Mouse (Mus musculus) embryonic facial prominence, embryonic 12.5 days (tissue): ENCODE data around the gene Arhgef15. TPM values are rescaled to one million over a fixed set of nuclear protein-coding genes. Genes with fewer than 3 reads are reported as not detected.
"Not testable (repeated sequence)": the region's sequence is repeated elsewhere in the genome, so short reads cannot be mapped to it uniquely, and the experiment has no call there.

Experiments used
- ATAC-seq: fragments of 200-750 bp; cut with Nextera tagmentation; 2 replicates; pipeline ENCODE4 v1.8.0; 2017; ENCODE audit not compliant: insufficient number of reproducible peaks, insufficient read depth, low FRiP score, low TSS enrichment
- H3K27ac ChIP-seq: fragments of 300-500 bp; sonication (generic); 2 replicates; pipeline ENCODE4 v1.5.1; 2016; ENCODE audit warnings: mild to moderate bottlenecking
- H3K27me3 ChIP-seq: fragments of 300-500 bp; sonication (generic); 2 replicates; pipeline ENCODE4 v1.6.1; 2016; ENCODE audit warnings: mild to moderate bottlenecking, moderate library complexity
- H3K36me3 ChIP-seq: fragments of 300-500 bp; sonication (generic); 2 replicates; pipeline ENCODE4 v1.6.1; 2016; ENCODE audit warnings: mild to moderate bottlenecking
- H3K4me1 ChIP-seq: fragments of 300-500 bp; sonication (generic); 2 replicates; pipeline ENCODE4 v1.6.1; 2016
- H3K4me2 ChIP-seq: fragments of 300-500 bp; sonication (generic); replicated peaks from 2 replicates; pipeline ENCODE4 v1.6.1; 2016; ENCODE audit warnings: mild to moderate bottlenecking, moderate library complexity
- H3K4me3 ChIP-seq: fragments of 300-500 bp; sonication (generic); 2 replicates; pipeline ENCODE4 v1.5.1; 2016; ENCODE audit warnings: mild to moderate bottlenecking
- H3K9ac ChIP-seq: fragments of 300-500 bp; sonication (generic); 2 replicates; pipeline ENCODE4 v1.6.1; 2016; ENCODE audit warnings: mild to moderate bottlenecking, moderate library complexity
- H3K9me3 ChIP-seq: fragments of 300-500 bp; sonication (generic); 2 replicates; pipeline ENCODE4 v1.6.1; 2016; ENCODE audit warnings: mild to moderate bottlenecking, moderate library complexity
- WGBS: fragments of 180-500 bp; shearing (Covaris S2); methylation state at CpG from one replicate; pipeline ENCODE4 v1.1.7; 2016; 5-methylcytosine and 5-hydroxymethylcytosine counted together
- polyA plus RNA-seq: library from polyadenylated mRNA; unstranded; fragments of >200 nt; fragmentation: Nextera tagmentation; extraction: Ambion mirVana; gene quantifications from 2 replicates; pipeline ENCODE4 v1.2.1, GENCODE M21; 2016

Gene Arhgef15
- polyA plus RNA-seq: 8.1 and 8.5 TPM in 2 replicates

- Histone ChIP-seq H3K4me2 (peak within 1 kb of the TSS; percentile 26), H3K9ac (no peak within 1 kb of the TSS), H3K9me3 (no peaks in the 10 kb centered on the region), H3K4me3 (peak within 1 kb of the TSS; percentile 0; the same call in 1 of the 2 replicates), H3K27me3 (peaks cover 41% of the 10 kb centered on the region), H3K4me1 (peaks cover 21% of the 10 kb centered on the region), H3K36me3 (no peaks in the 10 kb centered on the region), H3K27ac (0 out of 2 replicates have a peak within 1 kb of the TSS, but pooled peaks have one; percentile 0)
- no peak for ATAC-seq
- WGBS: 34% methylated on average over 8 of the region's 8 CpGs
These were observed at the start of gene Arhgef15 for GRCm38 (mm10) chr11:68957308-68957707. Gene Arhgef15 (minus strand): TSS chr11:68957480.

GRCm38 (mm10) chr11:69006575-69006974, 49.3 kb upstream of the Arhgef15 start:
- not testable (repeated sequence) for H3K4me2 ChIP-seq, H3K9me3 ChIP-seq, H3K4me3 ChIP-seq, H3K4me1 ChIP-seq, H3K9ac ChIP-seq, H3K27me3 ChIP-seq, H3K27ac ChIP-seq, ATAC-seq
- peaks cover 23% of the 10 kb centered on the region for H3K36me3 ChIP-seq

- no peak overlapping the region for H3K27ac ChIP-seq
- peaks cover 37% of the 10 kb centered on the region for H3K36me3 ChIP-seq
- no peak overlapping the region for H3K4me2 ChIP-seq
- no peak overlapping the region for H3K9ac ChIP-seq
- no peaks in the 10 kb centered on the region for H3K27me3 ChIP-seq
- 88% methylated on average over 7 of the region's 7 CpGs for WGBS
- no peak for ATAC-seq
- peaks cover 8% of the 10 kb centered on the region; the same call in 1 of the 2 replicates for H3K4me1 ChIP-seq
- H3K9me3 ChIP-seq: no peaks in the 10 kb centered on the region
- H3K4me3 ChIP-seq: no peak overlapping the region
These were observed 47.9 kb upstream of the Arhgef15 start for GRCm38 (mm10) chr11:69005193-69005592.

- Histone ChIP-seq H3K9ac (no peak overlapping the region), H3K4me3 (no peak overlapping the region), H3K27me3 (no peaks in the 10 kb centered on the region), H3K36me3 (peaks cover 52% of the 10 kb centered on the region), H3K4me2 (no peak overlapping the region), H3K9me3 (no peaks in the 10 kb centered on the region), H3K4me1 (peaks cover 8% of the 10 kb centered on the region; the same call in 1 of the 2 replicates), H3K27ac (no peak overlapping the region)
- WGBS: 55% methylated on average over 4 of the region's 4 CpGs
- no peak for ATAC-seq
These were observed 46.3 kb upstream of the Arhgef15 start for GRCm38 (mm10) chr11:69003592-69003991.

- peaks cover 60% of the 10 kb centered on the region for H3K36me3 ChIP-seq
- not testable (repeated sequence) for H3K4me3 ChIP-seq, H3K9me3 ChIP-seq, ATAC-seq, H3K9ac ChIP-seq, H3K27me3 ChIP-seq, H3K27ac ChIP-seq, H3K4me1 ChIP-seq, H3K4me2 ChIP-seq
- 96% methylated on average over 4 of the region's 4 CpGs for WGBS
These were observed 45.5 kb upstream of the Arhgef15 start for GRCm38 (mm10) chr11:69002782-69003181.

GRCm38 (mm10) chr11:68997080-68997479, 39.8 kb upstream of the Arhgef15 start:
- ATAC-seq: no peak
- Histone ChIP-seq H3K36me3 (peaks cover 91% of the 10 kb centered on the region), H3K27me3 (no peaks in the 10 kb centered on the region), H3K4me1 (no peaks in the 10 kb centered on the region), H3K4me2 (no peak overlapping the region), H3K27ac (no peak overlapping the region), H3K9ac (no peak overlapping the region), H3K4me3 (no peak overlapping the region), H3K9me3 (no peaks in the 10 kb centered on the region)
- 93% methylated on average over 4 of the region's 4 CpGs for WGBS

GRCm38 (mm10) chr11:68994377-68994776, 37.1 kb upstream of the Arhgef15 start:
- ATAC-seq: no peak
- no peak overlapping the region for H3K4me3 ChIP-seq
- H3K27ac ChIP-seq: no peak overlapping the region
- H3K4me1 ChIP-seq: no peaks in the 10 kb centered on the region
- H3K36me3 ChIP-seq: peaks cover 91% of the 10 kb centered on the region
- H3K9ac ChIP-seq: no peak overlapping the region
- H3K4me2 ChIP-seq: no peak overlapping the region
- WGBS: 96% methylated on average over 3 of the region's 3 CpGs
- no peaks in the 10 kb centered on the region for H3K27me3 ChIP-seq
- no peaks in the 10 kb centered on the region for H3K9me3 ChIP-seq

GRCm38 (mm10) chr11:68993122-68993521, 35.8 kb upstream of the Arhgef15 start:
- no peaks in the 10 kb centered on the region for H3K4me1 ChIP-seq
- H3K36me3 ChIP-seq: peaks cover 88% of the 10 kb centered on the region
- H3K27me3 ChIP-seq: no peaks in the 10 kb centered on the region
- no peak overlapping the region for H3K4me3 ChIP-seq
- no peak overlapping the region for H3K27ac ChIP-seq
- no peaks in the 10 kb centered on the region for H3K9me3 ChIP-seq
- 91% methylated on average over 7 of the region's 7 CpGs for WGBS
- ATAC-seq: no peak
- H3K9ac ChIP-seq: no peak overlapping the region
- H3K4me2 ChIP-seq: no peak overlapping the region

- 0 out of 2 replicates have a peak, but pooled peaks have one; percentile 28 for ATAC-seq
- no peaks in the 10 kb centered on the region for H3K4me1 ChIP-seq
- no peak overlapping the region for H3K9ac ChIP-seq
- H3K27me3 ChIP-seq: no peaks in the 10 kb centered on the region
- no peak overlapping the region for H3K27ac ChIP-seq
- H3K9me3 ChIP-seq: no peaks in the 10 kb centered on the region
- 93% methylated on average over 17 of the region's 17 CpGs for WGBS
- peaks cover 69% of the 10 kb centered on the region for H3K36me3 ChIP-seq
- no peak overlapping the region for H3K4me2 ChIP-seq
- H3K4me3 ChIP-seq: no peak overlapping the region
These were observed 31.1 kb upstream of the Arhgef15 start for GRCm38 (mm10) chr11:68988341-68988740.

GRCm38 (mm10) chr11:68987365-68987882, 30.1 kb upstream of the Arhgef15 start:
- WGBS: 91% methylated on average over 11 of the region's 11 CpGs
- H3K9me3 ChIP-seq: no peaks in the 10 kb centered on the region
- H3K27me3 ChIP-seq: no peaks in the 10 kb centered on the region
- H3K27ac ChIP-seq: no peak overlapping the region
- no peak for ATAC-seq
- H3K4me2 ChIP-seq: no peak overlapping the region
- H3K4me3 ChIP-seq: no peak overlapping the region
- no peaks in the 10 kb centered on the region for H3K4me1 ChIP-seq
- H3K9ac ChIP-seq: no peak overlapping the region
- H3K36me3 ChIP-seq: peaks cover 60% of the 10 kb centered on the region

- no peak overlapping the region for H3K9ac ChIP-seq
- H3K36me3 ChIP-seq: peaks cover 18% of the 10 kb centered on the region
- 0 out of 2 replicates have a peak, but pooled peaks have one; percentile 35 for ATAC-seq
- WGBS: 27% methylated on average over 4 of the region's 4 CpGs
- no peak overlapping the region for H3K4me2 ChIP-seq
- H3K4me1 ChIP-seq: no peaks in the 10 kb centered on the region
- no peak overlapping the region for H3K27ac ChIP-seq
- no peaks in the 10 kb centered on the region for H3K9me3 ChIP-seq
- H3K4me3 ChIP-seq: no peak overlapping the region
- H3K27me3 ChIP-seq: no peaks in the 10 kb centered on the region
These were observed 25.5 kb upstream of the Arhgef15 start for GRCm38 (mm10) chr11:68982639-68983369.

GRCm38 (mm10) chr11:68980919-68981318, 23.6 kb upstream of the Arhgef15 start:
- H3K36me3 ChIP-seq: peaks cover 2% of the 10 kb centered on the region; the same call in 1 of the 2 replicates
- WGBS: 59% methylated on average over 3 of the region's 3 CpGs
- no peak overlapping the region for H3K4me2 ChIP-seq
- no peak overlapping the region for H3K9ac ChIP-seq
- H3K27ac ChIP-seq: no peak overlapping the region
- H3K4me1 ChIP-seq: no peaks in the 10 kb centered on the region
- no peak overlapping the region for H3K4me3 ChIP-seq
- no peaks in the 10 kb centered on the region for H3K27me3 ChIP-seq
- ATAC-seq: no peak
- H3K9me3 ChIP-seq: no peaks in the 10 kb centered on the region
